Mouse (Mus musculus) stomach, postnatal 0 days (tissue): Measurements from ENCODE around the gene Pgk2.
"Not testable (repeated sequence)": the region's sequence is repeated elsewhere in the genome, so short reads cannot be mapped to it uniquely, and the experiment has no call there.

Experiments used
- CTCF ChIP-seq: IDR thresholded peaks from 2 replicates; pipeline ENCODE4 v1.5.1; 2016; ENCODE audit warnings: antibody characterized with exemption, low read depth, mild to moderate bottlenecking, moderate library complexity
- EP300 ChIP-seq: optimal IDR thresholded peaks from 2 replicates; pipeline ENCODE3; 2016; ENCODE audit warnings: antibody characterized with exemption

DNA sequence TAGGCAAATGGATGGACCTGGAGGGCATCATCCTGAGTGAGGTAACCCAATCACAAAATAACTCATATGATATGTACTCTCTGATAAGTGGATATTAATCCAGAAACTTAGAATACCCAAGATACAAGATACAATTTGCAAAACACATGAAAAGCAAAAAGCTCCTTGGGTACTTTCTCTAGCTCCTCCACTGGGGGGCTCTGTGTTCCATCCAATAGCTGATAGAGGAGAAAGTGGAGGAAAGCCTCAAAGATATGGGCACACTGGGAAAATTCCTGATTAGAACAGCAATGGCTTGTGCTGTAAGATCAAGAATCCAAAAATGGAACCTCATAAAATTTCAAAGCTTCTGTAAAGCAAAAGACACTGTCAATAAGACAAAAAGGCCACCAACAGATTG lies 6.6 kb downstream of the Pgk2 start:
- TF ChIP-seq CTCF = 0 out of 2 replicates have a peak, but pooled peaks have one; percentile 14
- not testable (repeated sequence) for TF ChIP-seq EP300
